Mouse (Mus musculus): ENCODE data around the gene Atmin.
A peak's percentile ranks its signal among the peaks of the same experiment; 100 is the strongest.

Atmin gene

GRCm38 (mm10) chr8:116951778-116952177 is 8.6 kb downstream of the Atmin start:
- DNase-seq: no peak

- no peak for DNase-seq
These were observed 9.2 kb downstream of the Atmin start for GRCm38 (mm10) chr8:116952428-116952827.

- no peak for DNase-seq
These were observed 11.2 kb downstream of the Atmin start for GRCm38 (mm10) chr8:116954415-116954814.

GRCm38 (mm10) chr8:116969531-116969930 is 26.3 kb downstream of the Atmin start:
- DNase-seq: no peak

GRCm38 (mm10) chr8:116975066-116975465 is 31.9 kb downstream of the Atmin start:
- no peak for DNase-seq

GRCm38 (mm10) chr8:116975606-116976005 is 32.4 kb downstream of the Atmin start:
- no peak for DNase-seq

GRCm38 (mm10) chr8:116978052-116978451 is 34.9 kb downstream of the Atmin start:
- no peak for DNase-seq

GRCm38 (mm10) chr8:116978631-116979256 is 35.6 kb downstream of the Atmin start, which contains the start of gene 1700030J22Rik:
Gene 1700030J22Rik, minus strand, starts transcription at chr8:116978959.
- peak; percentile 99 for DNase-seq

GRCm38 (mm10) chr8:116980117-116980516 is 36.9 kb downstream of the Atmin start:
- DNase-seq: peak; percentile 73

GRCm38 (mm10) chr8:116989842-116990241 is 46.6 kb downstream of the Atmin start:
- no peak for DNase-seq

GRCm38 (mm10) chr8:116991241-116991640 is 48.0 kb downstream of the Atmin start:
- DNase-seq: no peak

- DNase-seq: no peak
These were observed 49.2 kb downstream of the Atmin start for GRCm38 (mm10) chr8:116992176-116992971.

GRCm38 (mm10) chr8:116993095-116993867 is 50.1 kb downstream of the Atmin start, which contains the start of gene Gcsh:
Gene Gcsh, minus strand, starts transcription at chr8:116993537.
- DNase-seq: peak; percentile 98

- no peak for DNase-seq
These were observed 51.0 kb downstream of the Atmin start for GRCm38 (mm10) chr8:116994016-116994716.
